Mouse (Mus musculus) right cerebral cortex, postnatal 25 days (tissue): ENCODE data around the gene Col6a4.

Experiments used
- DNase-seq: peaks from one replicate; pipeline ENCODE4 v3.0.0; 2022

Gene Col6a4

GRCm38 (mm10) chr9:106053446-106053845, 43.1 kb downstream of the Col6a4 start:
- DNase-seq, result peak; percentile 23

- DNase-seq, result no peak
Measured at GRCm38 (mm10) chr9:106043921-106044503, 52.6 kb downstream of the Col6a4 start.

GRCm38 (mm10) chr9:106039915-106040659, 56.5 kb downstream of the Col6a4 start:
- no peak for DNase-seq

GRCm38 (mm10) chr9:106039276-106039675, 57.3 kb downstream of the Col6a4 start:
- DNase-seq, result peak; percentile 17

- DNase-seq, result peak; percentile 50
Measured at GRCm38 (mm10) chr9:106038865-106039264, 57.7 kb downstream of the Col6a4 start.

- no peak for DNase-seq
Measured at GRCm38 (mm10) chr9:106015666-106016065, 80.9 kb downstream of the Col6a4 start.

- no peak for DNase-seq
Measured at GRCm38 (mm10) chr9:106013139-106013538, 83.4 kb downstream of the Col6a4 start.

- no peak for DNase-seq
Measured at GRCm38 (mm10) chr9:105997955-105998354, 98.6 kb downstream of the Col6a4 start.

GRCm38 (mm10) chr9:105992425-105992824, 104.2 kb downstream of the Col6a4 start:
- DNase-seq, result no peak

- DNase-seq, result no peak
Measured at GRCm38 (mm10) chr9:105990099-105990498, 106.5 kb downstream of the Col6a4 start.

GRCm38 (mm10) chr9:105989468-105989867, 107.1 kb downstream of the Col6a4 start:
- no peak for DNase-seq

- DNase-seq, result no peak
Measured at GRCm38 (mm10) chr9:105988096-105988495, 108.5 kb downstream of the Col6a4 start.

GRCm38 (mm10) chr9:105984931-105985519, 111.6 kb downstream of the Col6a4 start:
- no peak for DNase-seq

GRCm38 (mm10) chr9:105978479-105978878, 118.1 kb downstream of the Col6a4 start:
- DNase-seq, result no peak

GRCm38 (mm10) chr9:105976871-105977270, 119.7 kb downstream of the Col6a4 start:
- DNase-seq, result no peak

GRCm38 (mm10) chr9:105976314-105976713, 120.3 kb downstream of the Col6a4 start:
- no peak for DNase-seq

- DNase-seq, result no peak
Measured at GRCm38 (mm10) chr9:105973736-105974135, 122.8 kb downstream of the Col6a4 start.

- DNase-seq, result no peak
Measured at GRCm38 (mm10) chr9:105972031-105972430, 124.6 kb downstream of the Col6a4 start.

- DNase-seq, result no peak
Measured at GRCm38 (mm10) chr9:105971351-105971894, 125.2 kb downstream of the Col6a4 start.

GRCm38 (mm10) chr9:105970901-105971300, 125.7 kb downstream of the Col6a4 start:
- DNase-seq, result no peak

GRCm38 (mm10) chr9:105967976-105968375, 128.6 kb downstream of the Col6a4 start:
- no peak for DNase-seq

- DNase-seq, result no peak
Measured at GRCm38 (mm10) chr9:105960533-105960932, 136.1 kb downstream of the Col6a4 start, which contains the start of gene Col6a5. Gene Col6a5 (minus strand): TSS chr9:105960643.

GRCm38 (mm10) chr9:105959116-105959515, 137.5 kb downstream of the Col6a4 start:
- no peak for DNase-seq

GRCm38 (mm10) chr9:105949755-105950154, 146.8 kb downstream of the Col6a4 start:
- DNase-seq, result no peak
